Mouse (Mus musculus): ENCODE measurements around the gene Slc22a7. TPM values are rescaled to one million over a fixed set of nuclear protein-coding genes. Genes with fewer than 3 reads are reported as not detected.

Gene Slc22a7
- polyA plus RNA-seq, 1 experiment from 2014 or later, result not detected

Other genes starting within 250 kb of the Slc22a7 start
- 16.3 and 16.6 TPM in 2 replicates for gene Polh, start 235.8 kb downstream of the Slc22a7 start, polyA plus RNA-seq (2016; fragmentation: Nextera tagmentation; extraction: Ambion mirVana)
- gene Xpo5, start 235.7 kb downstream of the Slc22a7 start, polyA plus RNA-seq (2016; fragmentation: Nextera tagmentation; extraction: Ambion mirVana), result 56.3 and 57.3 TPM in 2 replicates
- gene Polr1c, start 190.4 kb downstream of the Slc22a7 start, polyA plus RNA-seq (2016; fragmentation: Nextera tagmentation; extraction: Ambion mirVana), result 100 and 102 TPM in 2 replicates
- 82.5 and 86.2 TPM in 2 replicates for gene Yipf3, start 190.4 kb downstream of the Slc22a7 start, polyA plus RNA-seq (2016; fragmentation: Nextera tagmentation; extraction: Ambion mirVana)
- 1.2 and 1.4 TPM in 2 replicates for gene Lrrc73, start 184.9 kb downstream of the Slc22a7 start, polyA plus RNA-seq (2016; fragmentation: Nextera tagmentation; extraction: Ambion mirVana)
- gene Tjap1, start 155.4 kb downstream of the Slc22a7 start, polyA plus RNA-seq (2016; fragmentation: Nextera tagmentation; extraction: Ambion mirVana), result 64.0 and 66.4 TPM in 2 replicates
- 4.5 and 5.5 TPM in 2 replicates for gene Dlk2, start 141.0 kb downstream of the Slc22a7 start, polyA plus RNA-seq (2016; fragmentation: Nextera tagmentation; extraction: Ambion mirVana)
- 7.6 and 8.3 TPM in 2 replicates for gene Abcc10, start 110.1 kb downstream of the Slc22a7 start, polyA plus RNA-seq (2016; fragmentation: Nextera tagmentation; extraction: Ambion mirVana)
- 16.9 and 18.2 TPM in 2 replicates for gene Zfp318, start 54.7 kb downstream of the Slc22a7 start, polyA plus RNA-seq (2016; fragmentation: Nextera tagmentation; extraction: Ambion mirVana)
- 1.0 and 1.2 TPM in 2 replicates for gene Crip3, start 9.5 kb downstream of the Slc22a7 start, polyA plus RNA-seq (2016; fragmentation: Nextera tagmentation; extraction: Ambion mirVana)
- 0.88 and 1.3 TPM in 2 replicates for gene Ttbk1, start 49.2 kb upstream of the Slc22a7 start, polyA plus RNA-seq (2016; fragmentation: Nextera tagmentation; extraction: Ambion mirVana)
- gene Dnph1, start 58.3 kb upstream of the Slc22a7 start, polyA plus RNA-seq (2016; fragmentation: Nextera tagmentation; extraction: Ambion mirVana), result 58.2 and 63.4 TPM in 2 replicates
- 12.4 and 13.4 TPM in 2 replicates for gene Cul9, start 107.9 kb upstream of the Slc22a7 start, polyA plus RNA-seq (2016; fragmentation: Nextera tagmentation; extraction: Ambion mirVana)
- gene Srf, start 117.7 kb upstream of the Slc22a7 start, polyA plus RNA-seq (2016; fragmentation: Nextera tagmentation; extraction: Ambion mirVana), result 10.5 and 12.0 TPM in 2 replicates
- gene Ptk7, start 191.0 kb upstream of the Slc22a7 start, polyA plus RNA-seq (2016; fragmentation: Nextera tagmentation; extraction: Ambion mirVana), result 130 and 134 TPM in 2 replicates
- 28.5 and 29.8 TPM in 2 replicates for gene Klc4, start 207.6 kb upstream of the Slc22a7 start, polyA plus RNA-seq (2016; fragmentation: Nextera tagmentation; extraction: Ambion mirVana)
- gene Mrpl2, start 207.8 kb upstream of the Slc22a7 start, polyA plus RNA-seq (2016; fragmentation: Nextera tagmentation; extraction: Ambion mirVana), result 98.1 and 102 TPM in 2 replicates
- gene Cul7, start 211.9 kb upstream of the Slc22a7 start, polyA plus RNA-seq (2016; fragmentation: Nextera tagmentation; extraction: Ambion mirVana), result 57.3 and 61.1 TPM in 2 replicates
- 62.6 and 67.6 TPM in 2 replicates for gene Rrp36, start 235.9 kb upstream of the Slc22a7 start, polyA plus RNA-seq (2016; fragmentation: Nextera tagmentation; extraction: Ambion mirVana)
- gene Mea1, start 240.3 kb upstream of the Slc22a7 start, polyA plus RNA-seq (2016; fragmentation: Nextera tagmentation; extraction: Ambion mirVana), result 170 and 174 TPM in 2 replicates
- gene Klhdc3, start 242.5 kb upstream of the Slc22a7 start, polyA plus RNA-seq (2016; fragmentation: Nextera tagmentation; extraction: Ambion mirVana), result 134 and 137 TPM in 2 replicates

Data from embryonic facial prominence, embryonic 12.5 days (tissue).